Mouse (Mus musculus) intestine, embryonic 15.5 days (tissue): ENCODE measurements around the gene Lst1. TPM values are rescaled to one million over a fixed set of nuclear protein-coding genes. Genes with fewer than 3 reads are reported as not detected.

ENCODE experiments used
- ATAC-seq: fragments of 200-750 bp; cut with Nextera tagmentation; 2 replicates; pipeline ENCODE4 v1.8.0; 2017; ENCODE audit warnings: moderate TSS enrichment, moderate library complexity
- H3K27ac ChIP-seq: fragments of 300-500 bp; sonication (generic); 2 replicates; pipeline ENCODE4 v1.5.1; 2015; ENCODE audit warnings: mild to moderate bottlenecking, inconsistent platforms
- H3K27me3 ChIP-seq: fragments of 300-500 bp; sonication (generic); replicated peaks from 2 replicates; pipeline ENCODE4 v1.6.1; 2015; ENCODE audit warnings: inconsistent platforms
- H3K36me3 ChIP-seq: fragments of 300-500 bp; sonication (generic); 2 replicates; pipeline ENCODE4 v1.6.1; 2015; ENCODE audit warnings: inconsistent platforms
- H3K4me1 ChIP-seq: fragments of 300-500 bp; sonication (generic); replicated peaks from 2 replicates; pipeline ENCODE4 v1.6.1; 2015; ENCODE audit warnings: inconsistent platforms
- H3K4me2 ChIP-seq: fragments of 300-500 bp; sonication (generic); replicated peaks from 2 replicates; pipeline ENCODE4 v1.6.1; 2015; ENCODE audit warnings: mild to moderate bottlenecking, inconsistent platforms
- H3K4me3 ChIP-seq: fragments of 300-500 bp; sonication (generic); replicated peaks from 2 replicates; pipeline ENCODE4 v1.5.1; 2015; ENCODE audit warnings: inconsistent platforms
- H3K9ac ChIP-seq: fragments of 300-500 bp; sonication (generic); 2 replicates; pipeline ENCODE4 v1.6.1; 2015; ENCODE audit warnings: inconsistent platforms
- H3K9me3 ChIP-seq: fragments of 300-500 bp; sonication (generic); 2 replicates; pipeline ENCODE4 v1.6.1; 2016; ENCODE audit warnings: inconsistent platforms
- WGBS: fragments of 180-500 bp; shearing (Covaris S2); methylation state at CpG from one replicate; pipeline ENCODE4 v1.1.7; 2015; 5-methylcytosine and 5-hydroxymethylcytosine counted together
- polyA plus RNA-seq: library from polyadenylated mRNA; unstranded; fragments of >200 nt; fragmentation: Nextera tagmentation; extraction: Ambion mirVana; gene quantifications from 2 replicates; pipeline ENCODE4 v1.2.1, GENCODE M21; 2015

Gene Lst1
- polyA plus RNA-seq, 1 experiment from 2014 or later, result 18.9 TPM

- H3K27ac ChIP-seq, result no peak overlapping the region
- WGBS, result 24% methylated on average over 12 of the region's 12 CpGs
- peak overlapping the region; percentile 100 for H3K9ac ChIP-seq
- peaks cover 18% of the 10 kb centered on the region for H3K4me1 ChIP-seq
- peak overlapping the region; percentile 100 for H3K4me3 ChIP-seq
- peak overlapping the region; percentile 82 for H3K4me2 ChIP-seq
- no peaks in the 10 kb centered on the region for H3K27me3 ChIP-seq
- H3K9me3 ChIP-seq, result no peaks in the 10 kb centered on the region
- no peak for ATAC-seq
- H3K36me3 ChIP-seq, result peaks cover 44% of the 10 kb centered on the region
Measured at GRCm38 (mm10) chr17:35162730-35163129, 25.5 kb downstream of the Lst1 start.

- Histone ChIP-seq H3K36me3 (peaks cover 50% of the 10 kb centered on the region), H3K4me2 (peak overlapping the region; percentile 82), H3K27me3 (no peaks in the 10 kb centered on the region), H3K4me3 (peak overlapping the region; percentile 100), H3K9me3 (no peaks in the 10 kb centered on the region), H3K9ac (peak overlapping the region; percentile 5; the same call in 1 of the 2 replicates), H3K4me1 (peaks cover 18% of the 10 kb centered on the region), H3K27ac (no peak overlapping the region)
- 78% methylated on average over 14 of the region's 14 CpGs for WGBS
- no peak for ATAC-seq
Measured at GRCm38 (mm10) chr17:35162121-35162520, 26.1 kb downstream of the Lst1 start.

- Histone ChIP-seq H3K9me3 (no peaks in the 10 kb centered on the region), H3K9ac (no peak overlapping the region), H3K4me2 (0 out of 2 replicates have a peak overlapping the region, but pooled peaks have one; percentile 82), H3K27ac (no peak overlapping the region), H3K27me3 (no peaks in the 10 kb centered on the region), H3K36me3 (peaks cover 57% of the 10 kb centered on the region), H3K4me3 (no peak overlapping the region), H3K4me1 (peaks cover 17% of the 10 kb centered on the region)
- no peak for ATAC-seq
- 78% methylated on average over 11 of the region's 11 CpGs for WGBS
Measured at GRCm38 (mm10) chr17:35161421-35161820, 26.8 kb downstream of the Lst1 start.

GRCm38 (mm10) chr17:35159638-35160037 lies 28.6 kb downstream of the Lst1 start:
- Histone ChIP-seq H3K36me3 (peaks cover 74% of the 10 kb centered on the region), H3K27ac (no peak overlapping the region), H3K4me3 (no peak overlapping the region), H3K4me1 (peaks cover 11% of the 10 kb centered on the region), H3K9ac (no peak overlapping the region), H3K9me3 (no peaks in the 10 kb centered on the region), H3K4me2 (no peak overlapping the region), H3K27me3 (no peaks in the 10 kb centered on the region)
- 84% methylated on average over 7 of the region's 7 CpGs for WGBS
- ATAC-seq, result no peak

GRCm38 (mm10) chr17:35158850-35159593 lies 29.2 kb downstream of the Lst1 start:
- ATAC-seq, result no peak
- WGBS, result 95% methylated on average over 16 of the region's 16 CpGs
- H3K36me3 ChIP-seq, result peaks cover 80% of the 10 kb centered on the region
- no peak overlapping the region for H3K9ac ChIP-seq
- H3K27me3 ChIP-seq, result no peaks in the 10 kb centered on the region
- H3K4me1 ChIP-seq, result peaks cover 11% of the 10 kb centered on the region
- no peak overlapping the region for H3K4me3 ChIP-seq
- no peaks in the 10 kb centered on the region for H3K9me3 ChIP-seq
- H3K4me2 ChIP-seq, result no peak overlapping the region
- H3K27ac ChIP-seq, result no peak overlapping the region

- Histone ChIP-seq H3K36me3 (peaks cover 93% of the 10 kb centered on the region), H3K27ac (no peak overlapping the region), H3K9me3 (no peaks in the 10 kb centered on the region), H3K27me3 (no peaks in the 10 kb centered on the region), H3K4me1 (peaks cover 8% of the 10 kb centered on the region), H3K4me2 (no peak overlapping the region), H3K4me3 (no peak overlapping the region), H3K9ac (no peak overlapping the region)
- no peak for ATAC-seq
- 87% methylated on average over 8 of the region's 8 CpGs for WGBS
Measured at GRCm38 (mm10) chr17:35157661-35158175, 30.5 kb downstream of the Lst1 start.

GRCm38 (mm10) chr17:35157254-35157653 lies 31.0 kb downstream of the Lst1 start:
- Histone ChIP-seq H3K9me3 (no peaks in the 10 kb centered on the region), H3K27ac (no peak overlapping the region), H3K4me1 (peaks cover 4% of the 10 kb centered on the region), H3K36me3 (peaks cover 97% of the 10 kb centered on the region), H3K27me3 (no peaks in the 10 kb centered on the region), H3K4me3 (no peak overlapping the region), H3K9ac (no peak overlapping the region), H3K4me2 (no peak overlapping the region)
- no peak for ATAC-seq
- 92% methylated on average over 8 of the region's 8 CpGs for WGBS

- WGBS, result 89% methylated on average over 33 of the region's 33 CpGs
- Histone ChIP-seq H3K36me3 (peaks cover 97% of the 10 kb centered on the region), H3K9ac (no peak overlapping the region), H3K4me3 (no peak overlapping the region), H3K9me3 (no peaks in the 10 kb centered on the region), H3K4me1 (no peaks in the 10 kb centered on the region), H3K27me3 (no peaks in the 10 kb centered on the region), H3K27ac (no peak overlapping the region), H3K4me2 (no peak overlapping the region)
- ATAC-seq, result no peak
Measured at GRCm38 (mm10) chr17:35156461-35157200, 31.6 kb downstream of the Lst1 start.

GRCm38 (mm10) chr17:35155451-35155850 lies 32.8 kb downstream of the Lst1 start:
- ATAC-seq, result no peak
- no peak overlapping the region for H3K9ac ChIP-seq
- H3K9me3 ChIP-seq, result no peaks in the 10 kb centered on the region
- H3K27me3 ChIP-seq, result no peaks in the 10 kb centered on the region
- peaks cover 94% of the 10 kb centered on the region for H3K36me3 ChIP-seq
- no peak overlapping the region for H3K4me2 ChIP-seq
- H3K4me3 ChIP-seq, result no peak overlapping the region
- H3K4me1 ChIP-seq, result no peaks in the 10 kb centered on the region
- H3K27ac ChIP-seq, result no peak overlapping the region
- 92% methylated on average over 12 of the region's 12 CpGs for WGBS

- no peak overlapping the region for H3K9ac ChIP-seq
- H3K27me3 ChIP-seq, result no peaks in the 10 kb centered on the region
- no peaks in the 10 kb centered on the region for H3K9me3 ChIP-seq
- no peak overlapping the region for H3K4me2 ChIP-seq
- 81% methylated on average over 7 of the region's 7 CpGs for WGBS
- no peak overlapping the region for H3K27ac ChIP-seq
- no peaks in the 10 kb centered on the region for H3K4me1 ChIP-seq
- no peak overlapping the region for H3K4me3 ChIP-seq
- H3K36me3 ChIP-seq, result peaks cover 94% of the 10 kb centered on the region
- no peak for ATAC-seq
Measured at GRCm38 (mm10) chr17:35154616-35155015, 33.6 kb downstream of the Lst1 start.

GRCm38 (mm10) chr17:35153931-35154330 lies 34.3 kb downstream of the Lst1 start:
- Histone ChIP-seq H3K27me3 (no peaks in the 10 kb centered on the region), H3K4me2 (no peak overlapping the region), H3K27ac (no peak overlapping the region), H3K9ac (no peak overlapping the region), H3K4me1 (no peaks in the 10 kb centered on the region), H3K4me3 (no peak overlapping the region), H3K36me3 (peaks cover 94% of the 10 kb centered on the region), H3K9me3 (no peaks in the 10 kb centered on the region)
- WGBS, result 83% methylated on average over 4 of the region's 4 CpGs
- no peak for ATAC-seq

GRCm38 (mm10) chr17:35153077-35153476 lies 35.2 kb downstream of the Lst1 start:
- Histone ChIP-seq H3K4me1 (no peaks in the 10 kb centered on the region), H3K4me2 (no peak overlapping the region), H3K4me3 (no peak overlapping the region), H3K27me3 (no peaks in the 10 kb centered on the region), H3K9ac (no peak overlapping the region), H3K36me3 (peaks cover 92% of the 10 kb centered on the region), H3K9me3 (no peaks in the 10 kb centered on the region), H3K27ac (no peak overlapping the region)
- ATAC-seq, result no peak
- WGBS, result 92% methylated on average over 9 of the region's 9 CpGs
